Mouse (Mus musculus) heart, adult 2 months (tissue): Measurements from ENCODE around the gene Sytl2.

Experiments
- CTCF ChIP-seq: fragments of 200-600 bp; IDR thresholded peaks from 2 replicates; pipeline ENCODE4 v1.8.1; 2022; ENCODE audit warnings: antibody characterized with exemption, mild to moderate bottlenecking, moderate library complexity
- EP300 ChIP-seq: fragments of 200-500 bp; IDR thresholded peaks from 2 replicates; pipeline ENCODE4 v1.6.1; 2011; ENCODE audit warnings: low read depth, low read length, control low read depth; ENCODE audit not compliant: insufficient read depth
- POLR2A ChIP-seq: fragments of 200-500 bp; IDR thresholded peaks from 2 replicates; pipeline ENCODE4 v1.6.1; 2011; ENCODE audit warnings: mild to moderate bottlenecking, low read depth, low read length, control low read depth; ENCODE audit not compliant: insufficient read depth

DNA sequence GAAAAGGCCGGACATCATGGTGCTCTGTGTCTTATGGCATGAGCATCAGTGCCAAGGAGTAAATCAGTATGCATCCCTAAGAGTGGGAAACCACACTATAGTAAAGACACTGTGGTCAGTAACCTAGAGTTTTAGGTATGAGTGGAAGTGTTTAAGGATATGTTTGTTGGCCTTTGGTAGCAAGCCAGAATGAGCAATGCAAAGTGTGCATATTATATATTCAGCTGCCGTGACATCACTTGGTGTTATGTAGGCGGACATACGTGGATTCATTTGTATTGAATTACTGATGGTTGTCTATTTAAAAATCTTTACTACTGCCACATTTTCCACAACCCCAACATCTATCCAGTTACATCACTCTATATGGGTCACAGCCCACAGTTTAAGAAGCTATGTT lies 23.1 kb downstream of the Sytl2 start:
- TF ChIP-seq EP300 = no peak
- no peak for TF ChIP-seq CTCF
- TF ChIP-seq POLR2A = no peak
